Mouse (Mus musculus) lung, adult 2 months (tissue): ENCODE data around the gene Rapgef3. TPM values are rescaled to one million over a fixed set of nuclear protein-coding genes. Genes with fewer than 3 reads are reported as not detected.

Experiments used
- DNase-seq: peaks from one replicate; pipeline ENCODE4 v3.0.0; 2022
- H3K4me1 ChIP-seq: fragments of 200-500 bp; 2 replicates; pipeline ENCODE4 v1.6.1; 2011; ENCODE audit warnings: low read length; ENCODE audit not compliant: control insufficient read depth, insufficient read depth
- H3K4me3 ChIP-seq: fragments of 200-500 bp; replicated peaks from 2 replicates; pipeline ENCODE3; 2011; ENCODE audit warnings: low read depth, mild to moderate bottlenecking, control low read depth, low read length; ENCODE audit errors: extremely low read depth
- CTCF ChIP-seq: fragments of 200-500 bp; IDR thresholded peaks from 2 replicates; pipeline ENCODE4 v1.5.1; 2011; ENCODE audit warnings: mild to moderate bottlenecking, low read length, control low read depth; ENCODE audit not compliant: insufficient read depth
- POLR2A ChIP-seq: fragments of 200-500 bp; IDR thresholded peaks from 2 replicates; pipeline ENCODE4 v1.6.1; 2011; ENCODE audit warnings: low read depth, mild to moderate bottlenecking, control low read depth, low read length, borderline replicate concordance; ENCODE audit errors: extremely low read depth
- WGBS: fragments of 180-500 bp; shearing (Covaris S2); methylation state at CpG from one replicate; pipeline ENCODE4 v1.1.7; 2018; 5-methylcytosine and 5-hydroxymethylcytosine counted together
- polyA plus RNA-seq: library from polyadenylated mRNA; depleted of rRNA; stranded (reverse); fragments of >200 nt; gene quantifications from 2 replicates; pipeline ENCODE4 v1.2.3, GENCODE M21; 2012

Gene Rapgef3
- polyA plus RNA-seq, 1 experiment = 94.2 TPM

DNA sequence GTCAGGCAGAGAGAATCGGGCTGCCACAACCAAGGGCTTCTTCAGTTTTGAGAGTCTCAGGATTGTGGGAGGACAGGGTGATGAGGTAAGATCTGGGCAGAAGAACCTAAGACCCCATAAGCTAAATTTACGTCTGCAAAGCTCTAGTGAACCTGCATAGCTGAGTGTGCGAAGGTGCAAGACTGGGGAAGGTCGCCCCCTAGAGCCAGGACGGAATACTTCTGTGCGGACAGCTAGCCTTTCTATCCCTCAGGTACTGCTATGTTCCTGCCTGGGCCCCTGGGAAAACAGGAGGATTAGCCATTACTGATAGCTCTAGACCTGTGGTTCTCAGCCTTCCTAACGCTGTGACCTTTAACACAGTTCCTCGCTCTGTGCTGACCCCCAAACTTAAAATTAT, 8.7 kb upstream of the Rapgef3 start:
- DNase-seq = peak; percentile 81
- TF ChIP-seq CTCF (peak; percentile 97), POLR2A (no peak)
- no peak overlapping the region for H3K4me3 ChIP-seq
- H3K4me1 ChIP-seq = peaks cover 24% of the 10 kb centered on the region
- 11% methylated on average over 8 of the region's 8 CpGs for WGBS

- no peak overlapping the region for H3K4me3 ChIP-seq
- peaks cover 18% of the 10 kb centered on the region for H3K4me1 ChIP-seq
- TF ChIP-seq CTCF (no peak), POLR2A (0 out of 2 replicates have a peak, but pooled peaks have one; percentile 14)
- peak; percentile 33 for DNase-seq
- WGBS = 39% methylated on average over 5 of the region's 5 CpGs
These were observed 6.2 kb upstream of the Rapgef3 start for GRCm38 (mm10) chr15:97773961-97774370.

- peak; percentile 68 for DNase-seq
- H3K4me3 ChIP-seq = no peak overlapping the region
- no peak for TF ChIP-seq POLR2A
- TF ChIP-seq CTCF = no peak
- 11% methylated on average over 5 of the region's 5 CpGs for WGBS
- H3K4me1 ChIP-seq = peaks cover 20% of the 10 kb centered on the region
These were observed 5.3 kb upstream of the Rapgef3 start for GRCm38 (mm10) chr15:97773108-97773507.

- H3K4me3 ChIP-seq = no peak overlapping the region
- TF ChIP-seq POLR2A = no peak
- no peak for TF ChIP-seq CTCF
- peaks cover 21% of the 10 kb centered on the region for H3K4me1 ChIP-seq
- no peak for DNase-seq
- 81% methylated on average over 8 of the region's 8 CpGs for WGBS
These were observed 2.5 kb upstream of the Rapgef3 start for GRCm38 (mm10) chr15:97770280-97770679.

- TF ChIP-seq POLR2A = no peak; the same call in 1 of the 2 replicates
- TF ChIP-seq CTCF = peak; percentile 38
- Histone ChIP-seq H3K4me1 (peaks cover 26% of the 10 kb centered on the region), H3K4me3 (peak overlapping the region; percentile 93)
- WGBS = 1% methylated on average over 18 of the region's 18 CpGs
- no peak for DNase-seq
These were observed 420 bp upstream of the Rapgef3 start for GRCm38 (mm10) chr15:97768192-97768591.

- Histone ChIP-seq H3K4me1 (peaks cover 26% of the 10 kb centered on the region), H3K4me3 (peak overlapping the region; percentile 93)
- TF ChIP-seq POLR2A (peak; percentile 52; the same call in 1 of the 2 replicates), CTCF (no peak)
- WGBS = 9% methylated on average over 23 of the region's 23 CpGs
- peak; percentile 48 for DNase-seq
These were observed 1.0 kb downstream of the Rapgef3 start for GRCm38 (mm10) chr15:97766594-97767279.

GRCm38 (mm10) chr15:97766194-97766593, 1.6 kb downstream of the Rapgef3 start:
- TF ChIP-seq POLR2A (peak; percentile 33; the same call in 1 of the 2 replicates), CTCF (no peak)
- WGBS = 15% methylated on average over 8 of the region's 8 CpGs
- Histone ChIP-seq H3K4me3 (peak overlapping the region; percentile 93), H3K4me1 (peaks cover 26% of the 10 kb centered on the region)
- DNase-seq = peak; percentile 44

GRCm38 (mm10) chr15:97765090-97765794, 2.5 kb downstream of the Rapgef3 start:
- peak overlapping the region; percentile 59 for H3K4me3 ChIP-seq
- TF ChIP-seq CTCF (no peak), POLR2A (peak; percentile 27; the same call in 1 of the 2 replicates)
- peak; percentile 53 for DNase-seq
- WGBS = 33% methylated on average over 13 of the region's 13 CpGs
- H3K4me1 ChIP-seq = peaks cover 26% of the 10 kb centered on the region

DNA sequence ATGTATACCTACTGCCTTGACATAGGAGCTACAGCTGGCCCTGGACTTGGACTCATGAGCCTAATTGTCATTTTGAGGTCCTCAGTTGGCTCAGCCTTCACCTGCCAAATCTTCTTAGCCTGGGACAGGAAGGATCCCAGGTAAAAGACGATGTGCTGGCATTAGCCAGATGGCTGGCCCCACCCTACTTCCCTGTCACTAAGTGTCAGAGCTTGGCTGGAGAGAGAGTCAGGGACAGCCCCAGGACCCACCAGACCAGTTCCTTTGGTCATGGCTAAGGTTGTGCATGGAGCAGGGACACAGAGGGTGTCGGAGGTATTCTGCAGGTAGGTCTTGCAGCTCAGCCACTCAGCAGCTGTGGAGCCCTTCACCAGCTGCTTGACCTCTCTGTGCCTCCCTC, 3.2 kb downstream of the Rapgef3 start:
- DNase-seq = no peak
- H3K4me3 ChIP-seq = peak overlapping the region; percentile 7
- H3K4me1 ChIP-seq = peaks cover 26% of the 10 kb centered on the region
- WGBS = 44% methylated on average over 2 of the region's 2 CpGs
- TF ChIP-seq CTCF (no peak), POLR2A (no peak)
